Mouse (Mus musculus) midbrain, embryonic 11.5 days (tissue): ENCODE measurements around the gene Scrn2. TPM values are rescaled to one million over a fixed set of nuclear protein-coding genes. Genes with fewer than 3 reads are reported as not detected.

ENCODE experiments used
- ATAC-seq: fragments of 200-750 bp; cut with Nextera tagmentation; 2 replicates; pipeline ENCODE4 v1.8.0; 2017; ENCODE audit warnings: moderate TSS enrichment, moderate library complexity; ENCODE audit not compliant: low FRiP score
- DNase-seq: peaks from one replicate; pipeline ENCODE4 v3.0.0; 2015; ENCODE audit warnings: low spot score; ENCODE audit errors: missing footprints
- H3K27ac ChIP-seq: fragments of 300-500 bp; sonication (generic); 2 replicates; pipeline ENCODE4 v1.5.1; 2014; ENCODE audit warnings: low read depth, low read length
- H3K27me3 ChIP-seq: fragments of 300-500 bp; sonication (generic); 2 replicates; pipeline ENCODE4 v1.6.1; 2014; ENCODE audit warnings: mild to moderate bottlenecking, low read length, moderate library complexity, mixed read lengths; ENCODE audit not compliant: control insufficient read depth, insufficient read depth
- H3K36me3 ChIP-seq: fragments of 300-500 bp; sonication (generic); 2 replicates; pipeline ENCODE4 v1.6.1; 2014; ENCODE audit warnings: mild to moderate bottlenecking, low read length, moderate library complexity, mixed read lengths; ENCODE audit not compliant: control insufficient read depth, insufficient read depth
- H3K4me1 ChIP-seq: fragments of 300-500 bp; sonication (generic); 2 replicates; pipeline ENCODE4 v1.6.1; 2014; ENCODE audit warnings: low read length; ENCODE audit not compliant: control insufficient read depth, insufficient read depth
- H3K4me2 ChIP-seq: fragments of 300-500 bp; sonication (generic); 2 replicates; pipeline ENCODE4 v1.6.1; 2014; ENCODE audit warnings: mild to moderate bottlenecking, moderate library complexity
- H3K4me3 ChIP-seq: fragments of 300-500 bp; sonication (generic); 2 replicates; pipeline ENCODE4 v1.5.1; 2014; ENCODE audit warnings: low read depth, low read length
- H3K9ac ChIP-seq: fragments of 300-500 bp; sonication (generic); 2 replicates; pipeline ENCODE4 v1.6.1; 2014; ENCODE audit warnings: low read length
- H3K9me3 ChIP-seq: fragments of 300-500 bp; sonication (generic); 2 replicates; pipeline ENCODE4 v1.6.1; 2016; ENCODE audit warnings: low read length; ENCODE audit not compliant: control insufficient read depth
- WGBS: fragments of 180-500 bp; shearing (Covaris S2); extraction: QIAGEN DNeasy Blood & Tissue Kit; methylation state at CpG from one replicate; pipeline ENCODE4 v1.1.7; 2014; 5-methylcytosine and 5-hydroxymethylcytosine counted together
- polyA plus RNA-seq: library from polyadenylated mRNA; unstranded; fragments of >200 nt; fragmentation: Nextera tagmentation; extraction: Ambion mirVana; gene quantifications from 2 replicates; pipeline ENCODE4 v1.2.1, GENCODE M21; 2014

Gene Scrn2
- polyA plus RNA-seq, 1 experiment from 2014 or later, result 22.1 TPM

DNA sequence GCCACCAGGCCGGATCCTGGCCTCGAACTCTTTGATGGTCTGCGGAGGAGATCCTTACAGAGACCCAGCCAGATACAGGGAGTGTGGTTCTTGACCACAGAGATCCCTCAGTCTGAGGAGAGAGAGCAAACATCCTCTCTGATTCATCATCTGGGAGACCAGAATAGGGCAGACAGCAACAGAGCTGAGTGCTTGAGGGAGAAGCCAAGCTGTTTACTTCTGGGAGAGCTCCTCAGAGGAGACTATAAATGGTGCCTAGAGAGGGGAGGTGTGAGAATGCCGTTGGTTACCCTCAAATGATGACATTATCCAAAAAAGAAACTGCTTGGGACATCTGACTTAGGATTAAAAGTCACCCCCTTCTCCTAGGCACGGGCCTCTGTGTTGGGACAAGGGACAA is 38.2 kb upstream of the Scrn2 start:
- Histone ChIP-seq H3K4me3 (no peak overlapping the region), H3K9me3 (no peaks in the 10 kb centered on the region), H3K27me3 (peaks cover 9% of the 10 kb centered on the region), H3K36me3 (no peaks in the 10 kb centered on the region), H3K4me2 (no peak overlapping the region), H3K4me1 (peaks cover 7% of the 10 kb centered on the region), H3K9ac (no peak overlapping the region), H3K27ac (no peak overlapping the region)
- 77% methylated on average over 5 of the region's 5 CpGs for WGBS
- DNase-seq, result no peak
- ATAC-seq, result no peak

DNA sequence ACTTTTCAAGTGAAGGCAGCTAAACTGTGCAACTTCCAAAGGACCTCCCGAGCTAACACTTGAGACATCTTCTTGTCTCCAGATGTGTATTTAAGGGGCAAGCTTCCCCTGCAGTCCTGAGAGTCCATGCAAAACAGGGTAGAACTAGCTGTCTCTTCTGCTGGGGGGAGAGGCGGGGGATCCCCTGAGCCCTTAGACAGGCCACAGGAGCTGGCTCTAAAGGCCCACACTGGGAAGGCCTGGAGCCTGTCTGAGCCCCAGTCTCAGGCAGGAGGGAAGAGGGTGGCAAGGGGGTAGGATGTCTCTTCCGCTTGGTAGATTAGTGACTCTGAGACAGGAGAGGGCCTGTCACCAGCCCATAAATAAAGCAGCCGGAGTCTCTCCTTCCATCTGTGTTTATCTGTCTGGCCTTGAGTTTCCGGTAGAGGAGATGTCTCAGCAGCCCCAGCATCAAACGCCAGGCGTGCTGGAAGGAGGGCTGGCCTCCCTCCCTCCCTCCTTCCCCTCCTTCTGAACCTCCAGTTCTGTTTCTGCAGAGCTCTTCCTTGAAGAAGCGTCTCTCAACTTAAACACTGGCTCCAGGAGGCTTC is 36.9 kb upstream of the Scrn2 start:
- Histone ChIP-seq H3K27ac (no peak overlapping the region), H3K4me1 (peaks cover 20% of the 10 kb centered on the region), H3K4me3 (no peak overlapping the region), H3K36me3 (no peaks in the 10 kb centered on the region), H3K4me2 (no peak overlapping the region), H3K27me3 (peaks cover 7% of the 10 kb centered on the region), H3K9me3 (no peaks in the 10 kb centered on the region), H3K9ac (no peak overlapping the region)
- ATAC-seq (no peak), DNase-seq (no peak)
- WGBS, result 51% methylated on average over 8 of the region's 8 CpGs

DNA sequence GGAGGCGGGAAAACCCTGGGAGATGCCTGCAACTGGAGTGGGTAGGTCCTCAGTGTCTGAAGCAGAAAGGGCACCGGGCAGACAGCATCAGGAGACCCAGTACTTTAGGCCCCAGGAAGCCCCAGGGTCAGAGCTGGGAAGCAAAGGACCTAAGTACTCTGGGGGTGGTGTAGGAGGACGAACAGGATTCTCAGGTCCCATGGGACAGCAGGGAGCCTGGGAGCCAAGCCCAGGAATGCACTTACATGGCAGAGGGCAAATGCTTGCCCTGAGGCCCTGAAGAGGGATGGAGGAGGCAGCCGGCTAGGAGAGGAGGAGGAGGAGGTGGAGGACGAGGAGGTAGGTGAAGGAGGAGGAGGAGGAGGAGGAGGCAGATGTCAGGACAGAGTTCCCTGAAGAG is 34.7 kb upstream of the Scrn2 start:
- no peak overlapping the region for H3K4me2 ChIP-seq
- H3K4me1 ChIP-seq, result peaks cover 14% of the 10 kb centered on the region
- H3K27ac ChIP-seq, result no peak overlapping the region

DNA sequence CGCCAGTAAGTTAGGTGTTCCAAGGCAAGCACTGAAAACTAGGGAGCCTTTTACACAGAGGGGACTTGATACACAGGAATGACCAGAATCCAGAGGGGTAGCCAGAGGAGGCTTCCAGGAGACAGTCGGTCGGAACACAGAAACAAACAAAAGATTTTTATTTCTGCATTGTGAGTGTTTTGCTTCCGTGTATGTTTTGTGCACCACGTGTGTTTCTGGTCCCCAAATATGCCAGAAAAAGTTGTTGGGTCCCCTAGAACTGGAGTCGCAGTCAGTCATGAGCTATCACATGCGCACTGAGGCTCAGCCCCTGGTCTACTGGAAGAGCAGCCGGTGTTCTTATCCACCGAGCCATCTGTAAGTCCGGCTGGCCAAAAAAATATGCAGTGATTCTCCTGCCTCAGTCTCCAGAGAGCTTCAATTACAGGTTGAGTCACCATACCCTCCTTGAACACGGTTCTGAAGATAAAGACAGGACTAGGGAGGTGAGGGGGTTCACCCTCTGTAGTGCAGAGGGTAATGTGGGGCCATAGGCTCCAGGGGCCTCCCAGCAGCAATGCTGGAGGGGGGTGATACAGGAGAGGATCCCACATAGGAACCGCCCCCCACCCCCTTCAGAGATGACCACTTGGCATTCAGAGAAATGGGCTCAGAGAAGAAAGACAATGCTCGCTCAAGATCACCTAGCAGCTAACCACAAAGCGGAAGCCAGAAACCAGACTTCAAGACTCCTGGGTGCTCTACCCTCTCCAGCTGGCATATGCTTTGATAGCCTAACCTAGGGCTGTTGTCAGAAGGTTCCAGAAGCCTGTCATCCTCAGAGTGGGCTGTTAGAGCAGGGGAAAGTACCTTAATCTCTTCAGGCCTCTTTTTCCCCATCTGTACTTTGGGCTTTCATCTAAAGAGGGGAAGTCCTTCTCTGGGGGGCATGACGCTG is 33.6 kb upstream of the Scrn2 start:
- H3K4me1 ChIP-seq, result peaks cover 17% of the 10 kb centered on the region
- H3K4me3 ChIP-seq, result no peak overlapping the region
- H3K4me2 ChIP-seq, result no peak overlapping the region
- H3K9me3 ChIP-seq, result no peaks in the 10 kb centered on the region
- peaks cover 4% of the 10 kb centered on the region; the same call in 1 of the 2 replicates for H3K27me3 ChIP-seq
- H3K36me3 ChIP-seq, result no peaks in the 10 kb centered on the region
- no peak for ATAC-seq
- H3K27ac ChIP-seq, result no peak overlapping the region
- H3K9ac ChIP-seq, result no peak overlapping the region
- 75% methylated on average over 15 of the region's 15 CpGs for WGBS
- DNase-seq, result peak; percentile 81

More for the DNA sequence above, 34.7 kb upstream of the Scrn2 start:
- Histone ChIP-seq H3K9me3 (no peaks in the 10 kb centered on the region), H3K36me3 (no peaks in the 10 kb centered on the region), H3K9ac (no peak overlapping the region), H3K4me3 (no peak overlapping the region), H3K27me3 (peaks cover 4% of the 10 kb centered on the region; the same call in 1 of the 2 replicates)
- 25% methylated on average over 5 of the region's 5 CpGs for WGBS
- DNase-seq, result no peak
- no peak for ATAC-seq

DNA sequence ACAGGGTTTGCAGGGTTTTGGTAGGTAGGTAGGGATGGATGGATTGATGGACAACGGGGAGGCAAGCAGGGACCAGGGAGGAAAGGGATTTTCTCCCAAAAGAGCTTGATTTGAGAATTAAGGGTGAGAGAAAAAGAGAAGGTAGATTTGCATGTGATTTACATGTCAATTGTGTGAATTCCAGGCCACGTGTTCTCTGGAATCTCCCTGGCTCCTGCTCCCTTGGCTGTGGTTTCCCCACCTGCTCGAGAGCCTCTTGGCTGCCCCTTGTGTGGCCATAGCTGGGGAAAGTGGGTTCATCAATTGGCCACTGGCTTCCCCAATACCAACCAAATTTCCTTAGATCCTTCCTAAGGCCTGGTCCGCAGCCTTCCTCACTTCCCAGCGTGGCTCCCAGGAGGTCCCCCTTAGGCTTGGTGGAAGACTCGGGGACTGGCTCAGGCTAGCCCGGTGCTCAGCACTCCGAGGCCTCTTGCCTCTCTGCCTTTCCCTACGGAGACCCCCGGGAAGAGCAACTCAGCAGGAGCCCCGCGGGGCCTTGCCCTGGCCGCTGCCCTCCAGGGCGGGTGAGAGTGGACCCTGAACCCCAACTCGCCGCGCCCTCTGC is 32.9 kb upstream of the Scrn2 start:
- Histone ChIP-seq H3K36me3 (no peaks in the 10 kb centered on the region), H3K4me1 (peaks cover 17% of the 10 kb centered on the region), H3K27ac (peak overlapping the region; percentile 35; the same call in 1 of the 2 replicates), H3K9me3 (no peaks in the 10 kb centered on the region), H3K9ac (peak overlapping the region; percentile 77), H3K27me3 (peaks cover 4% of the 10 kb centered on the region; the same call in 1 of the 2 replicates), H3K4me3 (peak overlapping the region; percentile 30), H3K4me2 (peak overlapping the region; percentile 63)
- DNase-seq, result no peak
- 6% methylated on average over 17 of the region's 17 CpGs for WGBS
- peak; percentile 40 for ATAC-seq

DNA sequence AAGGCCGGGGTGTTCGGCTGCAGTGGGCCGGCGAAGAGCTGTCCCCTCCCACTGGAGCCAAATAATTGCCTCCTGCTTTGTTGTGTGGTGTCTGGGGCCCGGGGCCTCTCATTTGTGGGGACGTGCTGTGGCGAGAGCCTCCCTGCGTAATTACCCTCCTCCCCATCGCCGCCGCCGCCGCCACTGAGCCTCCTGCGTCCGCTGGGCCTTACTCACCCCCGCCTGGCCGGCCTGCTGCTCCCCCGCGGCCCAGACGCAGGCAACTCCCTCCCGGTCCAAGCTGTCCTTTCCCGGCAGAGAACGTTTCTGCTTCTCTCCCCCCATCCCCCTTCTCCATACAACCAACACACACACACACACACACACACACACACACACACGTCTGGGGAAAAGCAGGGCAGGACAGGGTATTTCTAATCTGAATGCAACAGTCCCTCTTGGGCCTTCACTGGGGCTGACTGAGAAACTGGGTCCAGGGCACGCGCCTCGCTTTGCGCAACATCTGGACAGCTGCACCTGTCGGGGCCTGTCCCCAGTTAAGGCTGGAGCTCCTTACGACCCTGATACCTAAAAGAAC is 32.3 kb upstream of the Scrn2 start:
- peak overlapping the region; percentile 63 for H3K4me2 ChIP-seq
- H3K36me3 ChIP-seq, result no peaks in the 10 kb centered on the region
- peak overlapping the region; percentile 30 for H3K4me3 ChIP-seq
- peaks cover 4% of the 10 kb centered on the region; the same call in 1 of the 2 replicates for H3K27me3 ChIP-seq
- DNase-seq, result peak; percentile 95
- 1% methylated on average over 30 of the region's 30 CpGs for WGBS
- ATAC-seq, result peak; percentile 73
- no peaks in the 10 kb centered on the region for H3K9me3 ChIP-seq
- H3K27ac ChIP-seq, result peak overlapping the region; percentile 35; the same call in 1 of the 2 replicates
- H3K4me1 ChIP-seq, result peaks cover 17% of the 10 kb centered on the region
- peak overlapping the region; percentile 77 for H3K9ac ChIP-seq

DNA sequence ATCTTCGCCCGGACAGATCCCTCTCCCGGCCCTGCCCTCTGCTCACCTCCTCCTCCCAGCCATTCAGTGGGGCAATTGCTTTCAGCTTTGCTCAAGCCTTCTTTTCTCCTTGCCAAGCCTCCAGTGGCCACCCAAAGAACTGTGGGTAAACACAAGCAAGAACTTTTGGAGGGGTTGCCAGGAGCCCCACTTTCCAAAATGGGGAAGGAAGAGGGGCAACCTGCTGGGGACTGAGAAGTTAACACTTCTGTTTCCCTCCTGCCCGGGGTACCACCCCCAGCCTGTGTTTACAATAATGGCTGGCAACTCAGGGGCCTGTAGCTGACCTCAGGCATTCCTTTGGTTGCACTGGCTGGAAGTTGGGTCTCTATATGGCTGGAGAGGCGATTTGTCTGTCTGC is 26.6 kb upstream of the Scrn2 start:
- Histone ChIP-seq H3K27ac (no peak overlapping the region), H3K36me3 (no peaks in the 10 kb centered on the region), H3K27me3 (no peaks in the 10 kb centered on the region; the same call in 1 of the 2 replicates), H3K4me2 (no peak overlapping the region), H3K4me3 (no peak overlapping the region), H3K9me3 (no peaks in the 10 kb centered on the region), H3K4me1 (0 out of 2 replicates have a peak, but pooled peaks cover 3% of the 10 kb centered on the region), H3K9ac (no peak overlapping the region)
- WGBS, result 35% methylated on average over 5 of the region's 5 CpGs
- no peak for ATAC-seq
- peak; percentile 86 for DNase-seq

DNA sequence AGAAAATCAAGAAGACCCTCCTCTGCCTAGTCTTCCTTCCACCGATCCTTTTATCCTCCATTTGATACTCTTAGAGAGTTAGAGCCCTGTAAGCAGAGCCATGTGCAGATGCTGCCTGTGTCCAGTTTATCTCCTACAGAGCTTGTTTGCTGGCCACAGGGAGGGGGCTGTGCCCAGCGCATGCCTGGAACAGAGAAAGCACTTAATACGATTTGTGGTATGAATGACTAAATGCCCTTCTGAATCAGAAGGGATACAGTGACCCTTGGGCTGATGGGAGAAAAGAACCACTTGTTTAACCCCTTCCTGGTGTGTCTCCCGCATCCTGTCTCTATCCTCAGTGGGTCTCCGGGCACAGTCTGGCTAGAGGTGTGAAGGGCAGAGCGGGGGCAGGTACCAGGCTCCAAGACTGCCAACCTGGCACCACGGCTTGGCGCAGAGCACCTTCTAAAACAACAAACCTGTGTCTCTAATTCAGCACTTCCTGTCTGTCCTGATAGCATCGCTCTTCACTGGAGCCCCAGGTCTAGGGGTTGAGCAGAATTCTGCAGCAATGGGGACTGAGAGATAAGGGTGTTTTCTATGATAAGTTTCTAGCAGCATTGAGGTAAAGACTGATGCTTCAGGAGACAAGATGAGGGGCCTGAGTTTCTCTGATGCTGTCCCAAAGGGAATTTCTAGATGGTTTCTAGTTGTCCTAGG is 22.5 kb upstream of the Scrn2 start:
- no peak for ATAC-seq
- Histone ChIP-seq H3K4me3 (no peak overlapping the region), H3K9me3 (no peaks in the 10 kb centered on the region), H3K27me3 (peaks cover 2% of the 10 kb centered on the region; the same call in 1 of the 2 replicates), H3K9ac (no peak overlapping the region), H3K27ac (no peak overlapping the region), H3K36me3 (no peaks in the 10 kb centered on the region), H3K4me1 (no peaks in the 10 kb centered on the region), H3K4me2 (no peak overlapping the region)
- WGBS, result 77% methylated on average over 9 of the region's 9 CpGs
- DNase-seq, result no peak
